Mouse (Mus musculus) gonadal fat pad, adult 2 months (tissue): ENCODE results near the gene Pank4. TPM values are rescaled to one million over a fixed set of nuclear protein-coding genes. Genes with fewer than 3 reads are reported as not detected.

Source experiments
- DNase-seq: peaks from one replicate; pipeline ENCODE4 v3.0.0-alpha.2; 2012; ENCODE audit warnings: low read depth
- polyA plus RNA-seq: library from polyadenylated mRNA; depleted of rRNA; stranded (reverse); fragments of >200 nt; gene quantifications from 2 replicates; pipeline ENCODE4 v1.2.3, GENCODE M21; 2012; rRNA removed

Pank4 gene
- polyA plus RNA-seq, 1 experiment, result 36.1 TPM

DNA sequence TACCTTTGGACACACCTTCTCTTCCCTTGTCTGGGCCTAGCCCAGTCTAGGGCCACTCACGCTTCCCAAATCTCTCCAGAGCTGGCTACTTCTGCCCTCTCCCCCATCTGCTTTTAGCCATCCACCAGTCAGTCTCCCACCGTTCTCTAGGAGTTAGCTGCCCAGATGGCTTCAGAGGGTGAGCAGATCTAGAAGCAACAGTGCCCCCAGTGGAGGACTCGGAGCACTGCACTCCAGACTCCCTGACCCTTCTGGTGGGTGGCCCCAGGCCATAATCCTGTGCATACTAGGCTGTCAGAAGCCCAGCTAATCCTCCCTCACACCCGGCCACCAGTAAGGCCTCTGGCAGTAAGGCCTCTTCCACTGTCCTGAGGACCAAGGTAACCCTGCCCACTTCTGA, 48.9 kb downstream of the Pank4 start:
- DNase-seq, result no peak

DNA sequence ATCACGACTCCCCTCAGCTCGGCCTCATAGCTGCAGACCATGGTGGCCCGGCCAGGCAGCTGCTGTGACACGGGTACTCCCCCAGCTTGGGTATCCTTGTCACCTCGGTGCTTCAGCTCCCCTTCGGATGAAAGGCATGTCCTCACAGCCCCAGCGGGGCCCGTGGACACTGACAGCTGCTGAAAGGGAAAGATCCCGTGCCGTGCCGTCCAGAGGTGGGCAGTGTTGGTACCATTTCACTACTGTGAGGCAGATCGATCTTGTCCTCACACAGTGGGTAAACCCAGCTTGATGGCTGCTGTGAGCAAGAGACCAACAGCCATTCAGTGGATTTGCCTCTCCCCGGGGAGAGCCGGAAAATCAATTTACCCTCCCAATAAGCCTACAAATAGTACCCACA, 50.3 kb downstream of the Pank4 start:
- DNase-seq, result no peak

DNA sequence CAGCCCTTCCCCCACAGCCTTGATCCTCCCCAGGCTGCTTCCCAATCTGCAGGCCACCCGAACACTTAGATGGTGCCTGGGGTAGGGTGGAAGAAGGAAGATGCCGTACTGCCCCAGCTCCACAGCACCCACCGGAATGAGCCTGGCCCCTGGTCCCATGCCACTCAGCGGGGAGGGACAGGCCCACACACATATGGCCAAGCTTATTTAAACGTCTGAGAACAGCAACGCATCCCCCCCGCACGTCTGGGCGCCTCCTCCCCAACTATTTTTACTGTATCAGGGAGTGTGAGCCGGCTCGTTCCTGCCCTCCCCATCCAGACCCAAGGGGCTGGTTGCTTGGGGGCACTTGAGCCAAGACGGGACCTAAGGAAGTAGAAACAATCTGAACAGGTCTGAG, 50.9 kb downstream of the Pank4 start:
- no peak for DNase-seq

DNA sequence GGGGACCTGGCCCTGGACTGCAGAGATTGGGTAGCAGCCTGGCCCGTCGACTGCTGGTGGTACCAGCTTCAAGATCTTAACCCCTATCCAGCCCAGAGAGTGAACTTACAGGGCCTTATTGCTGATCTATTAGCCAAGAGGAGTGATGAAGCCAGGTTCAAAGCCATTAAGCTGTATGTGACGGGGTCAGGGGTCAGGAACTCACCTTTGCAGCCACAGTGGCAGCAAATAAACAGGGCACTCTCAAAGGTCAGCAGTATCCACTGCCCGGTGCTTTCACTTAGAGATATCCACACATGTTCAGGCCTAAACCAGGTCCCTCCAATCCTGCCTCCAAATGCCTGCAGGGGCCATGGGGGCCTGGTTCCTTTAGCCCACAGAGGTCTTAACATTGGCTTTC, 51.6 kb downstream of the Pank4 start:
- no peak for DNase-seq

DNA sequence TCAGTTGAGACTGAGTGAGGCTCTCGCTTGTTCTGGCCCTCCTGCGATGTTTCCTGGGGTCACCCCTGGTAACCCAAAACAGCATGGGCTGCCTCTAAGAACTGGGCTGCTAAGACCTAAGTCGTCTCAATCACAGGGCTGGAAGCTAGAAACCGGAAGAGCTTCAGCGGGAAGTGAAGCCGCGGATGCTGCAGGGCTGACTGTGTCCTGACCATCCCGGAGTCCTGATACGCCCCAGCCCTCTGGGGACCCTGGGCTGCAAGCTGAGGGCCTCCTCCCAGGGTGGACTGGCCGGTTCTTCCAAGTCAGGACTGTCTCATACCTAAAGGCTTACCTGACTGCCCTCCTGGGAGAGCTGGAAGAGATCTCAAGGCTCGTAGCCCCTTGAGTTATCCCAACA, 52.9 kb downstream of the Pank4 start:
- DNase-seq, result no peak

DNA sequence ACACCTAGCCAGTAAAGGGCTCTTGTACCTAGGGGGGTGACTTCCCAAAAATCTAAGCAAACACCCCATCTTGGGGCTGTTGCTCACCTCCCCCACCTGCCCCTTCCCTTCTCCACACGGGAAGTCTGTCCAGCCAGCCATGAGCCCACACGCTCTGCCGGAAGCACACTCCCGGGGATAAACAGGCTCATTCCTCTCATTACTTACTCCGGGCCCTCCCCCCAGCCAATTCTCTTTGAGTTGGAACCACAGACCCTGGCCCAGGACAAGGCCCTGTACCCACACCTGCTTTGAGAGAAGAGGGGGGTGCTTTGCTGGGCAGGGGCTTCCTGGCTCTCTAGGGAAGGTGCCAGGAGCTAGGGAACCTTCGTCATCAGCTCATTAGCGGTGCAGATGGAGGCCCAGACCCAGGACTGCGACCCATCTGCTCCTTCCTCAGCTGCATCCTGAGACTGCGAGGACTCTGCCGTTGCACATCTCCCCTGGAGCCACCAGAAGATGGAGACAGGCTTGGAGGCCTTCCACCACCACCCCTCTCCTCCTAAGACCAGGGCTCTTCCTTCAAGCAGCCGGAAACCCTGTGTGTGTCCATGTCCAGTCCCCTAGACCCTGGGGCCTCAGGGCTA, 53.4 kb downstream of the Pank4 start:
- no peak for DNase-seq

DNA sequence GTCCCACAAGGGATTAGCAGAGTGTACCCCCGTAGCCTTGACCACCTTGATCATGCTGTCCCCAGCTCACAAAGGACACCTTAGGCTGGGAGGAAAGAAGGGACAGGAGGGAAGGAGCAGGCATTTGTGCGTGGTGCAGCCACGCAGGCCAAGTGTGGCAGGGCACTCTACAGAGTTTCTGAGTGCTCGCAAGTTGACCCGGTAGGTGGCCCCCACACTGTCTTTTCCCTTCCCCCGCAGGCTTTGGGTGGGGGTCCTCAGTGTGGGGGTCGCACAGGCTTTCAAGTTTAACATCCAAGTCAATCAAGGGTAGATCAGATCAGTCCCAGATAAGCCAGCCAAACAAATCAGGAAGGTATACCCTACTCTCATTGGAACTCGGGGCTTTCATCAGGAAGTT, 54.1 kb downstream of the Pank4 start:
- DNase-seq, result no peak

DNA sequence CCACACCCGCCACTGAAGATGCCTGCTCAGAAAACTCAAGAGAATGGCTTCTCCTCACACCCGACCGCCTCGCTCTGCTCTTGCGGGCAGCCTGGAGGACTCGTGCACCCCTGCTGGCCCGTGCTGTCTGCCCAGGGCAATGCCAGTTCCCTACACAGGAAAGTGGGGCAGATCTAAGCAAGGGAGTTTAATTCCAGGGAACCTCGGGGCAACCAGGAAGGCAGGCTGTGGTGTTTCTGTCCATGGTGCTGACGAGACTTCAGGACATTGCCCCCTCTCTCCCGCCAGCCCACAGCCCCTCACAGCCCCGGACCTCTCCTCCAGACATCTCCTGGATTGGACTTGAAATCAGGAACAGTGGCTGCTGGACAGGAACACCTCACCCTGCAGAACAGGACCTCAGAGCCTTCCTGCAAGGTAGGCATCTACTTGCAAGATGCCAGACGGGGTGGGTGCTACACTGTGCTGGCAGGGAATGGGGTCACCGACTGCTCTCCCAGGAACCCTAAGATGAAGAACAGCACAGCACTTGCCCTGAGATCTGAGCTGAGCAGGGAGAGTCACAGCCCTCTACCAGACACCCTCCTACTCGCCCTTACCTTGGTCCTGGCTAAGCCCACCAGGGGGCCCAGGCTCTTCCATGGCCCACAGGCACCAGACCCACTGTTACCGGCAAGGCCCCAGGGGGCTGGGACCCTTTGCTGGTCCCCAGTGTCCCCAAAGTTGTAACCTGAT, 54.8 kb downstream of the Pank4 start:
- DNase-seq, result no peak

DNA sequence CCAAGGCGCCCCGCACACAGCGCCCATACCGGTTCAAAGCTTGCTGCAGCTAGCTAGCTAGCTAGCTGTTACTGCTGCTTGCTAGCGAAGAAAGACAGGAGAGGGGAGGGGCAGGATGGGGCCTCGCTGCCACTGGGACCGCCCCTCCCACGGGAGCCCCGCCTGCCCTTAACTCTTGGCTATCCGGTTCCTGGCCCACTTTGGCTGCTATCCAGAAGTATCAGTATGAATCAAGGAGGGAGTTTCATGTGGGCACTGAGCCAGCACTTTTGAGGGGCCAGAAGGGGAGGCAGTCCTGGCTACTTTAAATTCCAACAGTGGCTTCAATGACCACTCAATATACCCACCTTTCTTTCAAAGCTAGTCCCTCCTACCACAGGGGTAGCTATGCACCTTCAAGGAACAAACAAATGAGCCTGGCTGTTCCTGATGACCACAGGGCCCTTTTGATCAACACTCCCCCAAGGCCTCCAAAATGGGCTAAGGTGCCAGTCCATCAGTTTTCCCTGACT, 55.5 kb downstream of the Pank4 start:
- DNase-seq, result no peak

DNA sequence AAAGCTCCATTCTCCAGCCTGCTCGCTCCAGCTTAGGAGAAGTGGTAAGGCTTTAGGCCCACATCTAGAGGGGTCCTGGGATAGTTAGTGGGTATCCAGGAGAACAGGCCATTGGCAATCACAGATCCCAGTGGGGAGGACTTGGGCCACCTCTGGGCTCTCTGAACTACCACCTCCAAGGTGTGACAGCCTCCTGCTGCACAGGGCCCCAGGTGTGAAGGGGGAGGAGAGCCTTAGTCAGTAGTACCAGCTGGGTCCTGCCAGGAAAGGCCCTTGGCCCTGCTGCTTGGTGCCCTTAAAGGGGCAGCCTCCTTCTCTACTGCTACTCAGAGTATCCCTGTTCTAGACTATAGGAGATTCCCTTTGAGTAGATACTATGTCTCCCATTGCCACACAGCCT, 56.2 kb downstream of the Pank4 start:
- no peak for DNase-seq

DNA sequence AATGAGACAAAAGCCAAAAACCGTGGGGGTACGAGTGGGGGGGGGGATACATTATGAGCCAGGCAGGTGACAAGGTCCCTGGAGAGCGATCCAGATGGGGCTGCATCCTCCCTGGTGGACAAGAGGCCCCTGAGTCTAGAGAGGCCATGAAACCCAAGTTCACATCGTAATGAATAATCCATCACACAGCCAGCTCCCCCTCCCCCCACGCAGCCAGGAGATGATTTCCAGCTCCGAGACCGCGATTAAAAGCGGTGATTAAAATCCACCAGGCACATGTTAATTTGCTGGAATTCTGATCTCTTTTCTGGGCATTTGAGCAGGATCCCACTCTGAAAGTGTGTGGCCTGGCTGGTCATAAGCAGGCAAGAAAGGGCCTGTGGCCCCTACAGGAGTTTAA, 56.9 kb downstream of the Pank4 start:
- no peak for DNase-seq

DNA sequence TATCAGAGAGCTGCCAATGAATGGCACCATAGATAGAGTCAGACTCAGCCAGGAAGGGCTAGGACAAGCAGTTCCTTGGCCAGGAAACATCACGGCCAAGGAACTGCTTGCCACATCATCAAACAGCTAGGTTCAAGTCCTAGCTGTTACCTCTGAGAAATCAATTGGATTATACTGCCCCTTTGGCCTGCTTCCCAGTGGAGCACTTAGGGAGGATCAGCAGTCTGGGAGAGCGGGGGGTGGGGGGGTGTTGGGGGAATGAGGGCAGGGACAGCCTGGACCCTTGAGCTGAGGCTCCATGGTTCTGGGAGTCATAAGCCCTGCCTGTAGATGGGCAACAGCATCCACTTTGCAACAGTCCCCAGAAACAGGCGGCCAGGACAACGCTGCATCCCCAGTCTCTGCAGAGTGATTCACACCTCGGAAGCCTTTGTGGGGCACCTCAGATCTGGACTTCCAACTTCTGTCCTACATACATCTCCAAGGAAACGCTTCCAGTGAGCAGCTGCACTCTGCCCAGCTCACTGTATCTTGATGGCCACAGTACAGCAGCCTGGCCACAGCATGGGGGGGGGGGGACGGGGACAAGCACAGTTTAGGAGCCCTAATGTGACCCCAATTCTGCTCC, 58.4 kb downstream of the Pank4 start:
- DNase-seq, result no peak

DNA sequence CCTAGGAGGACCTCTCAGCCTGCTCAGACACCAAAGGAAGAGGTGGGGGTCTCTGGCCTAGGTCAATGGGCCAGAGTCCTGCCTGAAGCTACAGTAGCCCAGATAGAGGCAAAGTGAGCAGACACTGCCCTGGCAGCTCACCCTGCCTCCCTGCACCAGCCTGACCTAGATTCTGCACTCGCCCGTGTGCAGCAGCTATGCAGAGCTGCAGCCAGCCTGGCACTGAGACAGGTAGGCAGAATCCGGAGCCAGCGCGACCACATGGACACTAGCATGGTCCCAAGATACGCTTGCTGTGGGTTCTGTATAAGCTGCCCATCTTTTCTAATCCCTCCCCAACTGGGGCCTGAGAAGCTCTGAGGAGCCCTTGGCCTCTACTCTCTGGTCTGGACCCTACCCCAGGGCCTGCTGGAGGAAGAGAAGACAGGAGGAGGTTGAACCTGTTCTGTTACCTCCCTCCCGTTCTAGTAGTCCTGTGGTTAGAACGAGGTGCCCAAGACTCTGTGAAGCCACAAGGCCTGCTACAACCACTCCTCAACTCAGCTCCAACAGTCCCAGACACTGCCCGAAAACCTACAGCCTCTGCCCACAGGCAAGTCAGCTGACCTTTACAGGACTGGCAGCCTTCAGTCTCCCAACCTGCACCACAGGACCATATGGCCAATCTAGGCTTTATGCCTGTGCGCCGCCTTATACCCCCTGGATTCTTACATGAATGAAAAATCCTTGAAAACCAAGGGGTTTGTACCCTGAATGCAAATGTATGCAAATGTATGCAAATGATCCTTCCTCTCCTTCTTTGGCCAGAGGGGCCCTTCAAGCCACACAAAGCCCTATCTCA, 60.5 kb downstream of the Pank4 start:
- DNase-seq, result no peak

Other genes starting within 250 kb of the Pank4 start
- 0.92 and 1.3 TPM in 2 replicates for gene Ttc34, start 126.7 kb upstream of the Pank4 start, polyA plus RNA-seq
- gene Mmel1, start 94.5 kb upstream of the Pank4 start, polyA plus RNA-seq, result 0.32 and 0.56 TPM in 2 replicates
- 54.8 and 120 TPM in 2 replicates for gene Fam213b, start 65.0 kb upstream of the Pank4 start, polyA plus RNA-seq
- gene Tnfrsf14, start 35.6 kb upstream of the Pank4 start, polyA plus RNA-seq, result 16.2 and 18.6 TPM in 2 replicates
- gene Hes5, start 3.2 kb upstream of the Pank4 start, polyA plus RNA-seq, result 0.32 and 0.69 TPM in 2 replicates
- gene Plch2, start 92.7 kb downstream of the Pank4 start, polyA plus RNA-seq, result 7.8 and 10.8 TPM in 2 replicates
- 17.1 and 20.4 TPM in 2 replicates for gene Pex10, start 102.9 kb downstream of the Pank4 start, polyA plus RNA-seq
- 94.6 and 115 TPM in 2 replicates for gene Rer1, start 122.3 kb downstream of the Pank4 start, polyA plus RNA-seq
- 7.7 and 10.2 TPM in 2 replicates for gene Morn1, start 122.5 kb downstream of the Pank4 start, polyA plus RNA-seq